Mouse (Mus musculus): Measurements from ENCODE around the gene Smco2.

The Smco2 gene

DNA sequence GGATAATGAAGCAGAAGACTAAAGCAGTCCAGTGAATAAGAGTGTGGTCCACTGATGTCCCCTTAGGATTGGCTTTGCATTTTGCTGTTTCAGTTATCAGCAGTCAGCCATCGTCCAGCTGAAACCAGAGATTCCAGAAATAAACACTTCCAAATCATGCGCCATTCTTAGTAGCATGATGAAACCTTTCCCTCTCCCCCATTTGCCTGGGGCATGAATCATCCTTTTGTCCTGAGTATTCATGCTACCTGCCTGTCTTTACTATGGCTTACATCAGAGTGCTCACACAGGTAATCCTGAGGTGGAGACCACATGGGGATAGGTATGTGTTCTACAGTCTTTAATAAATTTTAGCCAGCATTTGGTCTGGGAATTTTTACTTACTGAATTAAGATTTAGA is 49.7 kb downstream of the Smco2 start:
- no peak for DNase-seq (ENCODE audit: low spot score in 2 of 2)

DNA sequence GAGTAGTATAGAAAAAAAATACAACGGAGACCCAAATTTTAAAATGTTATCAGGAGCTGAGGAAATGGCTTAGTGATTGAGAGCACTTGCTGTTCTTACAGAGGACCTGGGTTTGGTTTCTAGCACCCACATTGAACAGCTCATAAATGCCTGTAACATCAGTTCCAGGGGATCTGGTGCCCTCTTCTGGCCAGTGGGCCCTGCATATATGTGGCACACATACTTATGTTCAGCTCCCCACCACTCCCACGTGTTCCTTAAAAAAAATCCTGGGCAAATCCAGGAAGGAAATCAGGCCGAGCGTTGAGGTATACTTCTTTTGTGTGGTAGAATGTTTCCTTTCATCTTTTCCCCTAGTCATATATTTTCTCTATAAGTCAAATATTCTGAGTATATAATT is 52.0 kb downstream of the Smco2 start:
- no peak for DNase-seq (ENCODE audit: low spot score in 2 of 2)

DNA sequence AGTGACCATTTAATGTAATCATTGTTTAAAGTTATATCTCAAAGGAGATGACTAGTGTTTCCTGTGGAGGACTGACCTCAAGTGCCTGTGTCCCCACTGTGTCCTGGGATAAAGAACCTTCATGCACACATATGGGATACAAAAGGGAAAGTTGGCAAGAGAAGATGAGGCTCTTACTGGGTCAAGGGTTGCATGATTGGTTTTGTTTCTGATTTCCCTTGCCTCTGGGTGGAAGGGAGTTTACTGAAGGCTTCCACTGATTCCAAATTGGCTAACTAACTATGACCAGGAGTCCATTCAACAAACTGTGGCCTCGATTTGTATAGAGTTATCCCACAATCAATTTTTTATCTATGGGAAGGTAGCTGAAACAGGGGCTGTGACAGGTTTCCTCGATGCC is 53.7 kb downstream of the Smco2 start:
- DNase-seq (ENCODE audit: low spot score in 2 of 2) = no peak

DNA sequence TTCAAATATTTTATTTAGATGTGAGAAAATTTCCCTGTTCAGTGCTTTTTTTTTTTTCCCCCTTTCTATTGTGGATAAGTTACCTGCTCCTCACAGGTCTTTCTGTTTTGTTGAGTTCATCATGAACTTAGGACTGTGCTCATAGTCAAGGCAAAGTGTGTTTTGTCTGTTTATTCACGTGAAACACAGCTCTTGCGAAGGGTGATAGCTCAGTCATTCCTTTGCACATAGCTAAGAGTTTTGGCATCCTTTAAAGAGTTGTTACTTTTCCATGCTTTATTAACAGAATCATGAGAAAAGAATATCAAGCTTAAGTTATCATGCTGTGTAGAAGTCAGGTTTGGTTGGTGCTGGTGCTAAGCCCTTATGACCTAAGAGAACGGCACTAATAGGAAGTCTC is 54.8 kb downstream of the Smco2 start:
- DNase-seq (ENCODE audit: low spot score in 2 of 2) = no peak

DNA sequence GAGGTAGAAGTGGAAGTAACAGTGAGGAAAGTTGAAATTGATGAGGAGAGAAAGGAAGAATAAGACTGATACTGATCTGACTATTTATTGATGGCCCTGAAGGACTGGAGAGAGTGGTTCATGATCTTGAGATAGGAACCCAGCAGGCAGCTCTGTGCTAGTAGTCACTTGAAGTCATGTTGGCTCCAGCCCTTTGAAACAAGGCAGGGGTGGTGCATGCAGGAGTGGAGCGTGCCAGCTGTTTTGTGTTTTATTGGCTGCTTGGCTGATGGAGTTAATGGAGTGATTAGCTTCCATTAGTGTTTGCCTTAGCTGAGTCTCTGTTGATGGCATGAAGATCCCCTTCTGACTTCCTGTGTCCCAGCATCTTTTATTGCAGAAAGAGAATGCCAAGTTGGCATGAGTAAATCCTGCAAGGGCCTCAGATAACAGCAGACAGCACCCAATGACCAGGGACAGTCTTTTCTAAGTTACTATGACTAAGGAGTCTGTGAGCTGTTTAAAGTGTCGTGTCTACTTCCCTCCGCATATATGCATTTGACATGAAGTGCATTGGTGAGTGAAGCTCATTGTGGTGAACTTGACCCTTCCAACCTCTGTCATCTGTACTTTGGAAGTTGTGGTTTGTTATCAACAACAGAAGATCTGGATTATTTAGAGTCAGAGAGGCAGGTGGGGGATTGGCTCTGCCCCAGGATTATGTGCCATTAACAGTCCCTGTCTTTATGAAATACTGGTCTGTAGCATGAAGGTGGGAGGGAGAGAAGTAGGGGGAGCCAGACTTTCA is 56.3 kb downstream of the Smco2 start:
- DNase-seq (ENCODE audit: low spot score in 2 of 2) = no peak

DNA sequence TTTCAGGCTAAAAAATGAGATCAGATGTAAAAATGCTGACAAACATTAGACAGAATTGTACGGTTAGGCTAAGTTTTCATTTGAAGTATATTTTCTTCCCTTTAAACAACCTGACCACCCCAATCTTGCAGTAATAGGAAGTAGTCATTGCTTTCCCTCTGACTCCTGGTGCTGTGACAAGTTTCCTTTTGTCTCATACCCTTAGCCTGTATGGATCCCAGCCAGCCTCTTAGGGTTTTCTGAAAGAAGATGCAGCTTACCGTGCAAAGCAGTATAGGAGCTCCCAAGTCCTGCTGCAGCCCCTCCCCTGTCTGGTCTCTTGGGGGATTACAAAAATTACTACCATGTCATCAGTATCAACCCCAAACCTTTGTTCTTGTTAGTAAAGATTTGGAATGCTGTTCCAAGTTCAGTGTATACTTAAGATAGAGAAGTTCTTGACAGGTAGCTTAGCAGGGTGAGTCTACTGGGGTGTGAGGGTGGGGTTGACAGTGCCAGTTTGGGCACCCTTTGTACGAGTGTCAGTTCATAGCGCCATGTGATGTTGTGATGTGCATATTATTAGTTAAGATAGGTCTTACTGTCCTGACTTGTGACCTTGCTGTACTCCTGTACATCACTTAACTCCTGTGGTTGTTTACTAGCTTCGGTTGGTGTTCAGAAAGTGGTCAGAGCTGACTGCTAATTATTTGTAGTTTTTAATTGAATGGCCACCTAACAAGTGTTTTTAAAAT is 57.3 kb downstream of the Smco2 start:
- DNase-seq (ENCODE audit: low spot score in 2 of 2) = no peak

DNA sequence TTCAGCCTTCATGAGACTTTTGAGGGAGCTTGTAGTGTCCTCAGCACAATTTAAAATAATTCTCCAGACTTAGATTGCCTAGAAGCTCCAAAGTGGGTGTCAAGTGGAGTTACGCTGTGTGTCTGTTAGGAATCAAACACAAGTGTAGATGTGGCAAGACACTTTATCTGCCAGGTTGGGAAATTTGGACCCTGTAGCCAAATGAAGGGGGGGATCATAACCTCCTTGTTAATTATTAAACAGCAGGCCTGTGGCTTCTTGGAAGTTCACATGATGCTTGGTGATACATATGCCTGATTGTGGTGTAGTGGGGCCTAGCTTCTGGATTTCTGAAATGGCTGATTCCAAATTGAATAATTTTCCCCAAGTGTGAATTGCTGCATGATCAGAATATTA is 57.9 kb downstream of the Smco2 start:
- no peak for DNase-seq (ENCODE audit: low spot score in 2 of 2)

DNA sequence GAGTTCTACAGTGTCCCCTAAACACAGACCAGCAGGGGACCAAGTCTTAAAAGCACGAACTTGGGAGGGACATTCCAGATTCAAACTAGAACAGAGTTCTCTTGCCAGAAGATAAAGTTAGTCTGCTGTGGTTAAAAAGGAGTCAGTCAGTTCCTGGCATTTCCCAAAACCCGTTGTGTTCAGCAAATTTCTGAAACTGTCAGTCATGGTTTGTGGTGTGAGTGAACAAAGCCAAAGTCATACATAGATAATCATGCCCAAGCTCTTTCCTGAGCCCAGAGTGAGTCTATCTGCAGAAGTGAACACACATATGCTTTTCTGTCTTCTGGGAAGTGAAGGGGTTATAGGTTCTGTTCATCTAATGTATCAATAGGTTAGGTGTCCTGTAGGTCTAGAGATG is 58.9 kb downstream of the Smco2 start:
- no peak for DNase-seq (ENCODE audit: low spot score in 2 of 2)

DNA sequence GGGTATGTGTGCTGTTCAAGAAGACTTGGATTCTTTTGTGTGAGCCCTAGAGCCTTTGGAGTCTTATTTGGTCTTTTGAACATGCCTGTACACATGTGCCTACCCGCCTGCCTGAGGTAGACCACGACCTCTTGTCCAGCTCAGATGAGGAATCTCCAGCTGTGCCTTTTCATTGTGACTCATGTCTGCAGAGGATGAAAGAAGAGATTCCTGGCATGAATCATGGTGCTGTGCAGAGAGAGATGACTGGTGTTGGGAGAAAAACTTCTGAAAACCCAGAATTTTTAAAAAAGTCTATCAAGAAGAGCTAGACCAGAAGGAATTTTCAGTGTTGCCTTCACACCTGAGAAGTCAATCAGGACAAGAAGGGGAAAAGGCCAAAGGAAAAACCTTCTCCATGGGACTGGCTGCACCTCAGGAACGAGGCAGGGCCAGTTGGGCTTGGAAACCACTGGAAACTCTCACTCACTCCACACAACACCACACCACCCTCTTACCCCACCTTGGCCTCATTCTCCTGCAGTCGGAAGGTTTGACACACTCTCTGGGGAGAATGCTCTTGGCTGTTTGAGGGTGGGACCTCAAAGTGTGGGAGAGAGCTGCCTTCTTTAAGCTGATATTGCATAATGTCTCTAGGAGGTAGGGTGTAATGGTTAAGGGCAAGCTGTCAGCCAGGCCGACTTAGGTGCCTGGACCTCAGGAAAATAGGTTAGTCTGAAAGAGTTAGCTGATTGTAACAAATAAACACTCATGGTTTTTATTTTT is 60.0 kb downstream of the Smco2 start:
- no peak for DNase-seq (ENCODE audit: low spot score in 2 of 2)

DNA sequence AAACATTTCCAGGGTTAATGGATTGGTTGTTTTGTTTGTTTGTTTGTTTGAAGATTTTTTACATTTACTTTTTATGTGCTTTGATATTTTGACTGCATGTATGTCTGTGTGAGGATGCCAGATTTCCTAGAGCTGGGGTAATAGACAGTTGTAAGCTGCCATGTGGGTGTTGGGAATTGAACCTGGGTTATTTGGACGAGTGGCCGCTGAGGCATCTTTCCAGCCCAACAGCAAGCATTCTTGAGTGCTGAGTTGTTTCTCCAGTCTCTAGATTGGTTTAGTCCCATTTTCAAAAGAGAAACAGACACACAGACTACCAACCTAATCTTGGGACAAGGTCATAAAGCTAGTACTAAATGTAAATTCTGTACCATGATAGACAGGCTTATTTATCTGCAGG is 60.9 kb downstream of the Smco2 start:
- no peak for DNase-seq (ENCODE audit: low spot score in 2 of 2)

DNA sequence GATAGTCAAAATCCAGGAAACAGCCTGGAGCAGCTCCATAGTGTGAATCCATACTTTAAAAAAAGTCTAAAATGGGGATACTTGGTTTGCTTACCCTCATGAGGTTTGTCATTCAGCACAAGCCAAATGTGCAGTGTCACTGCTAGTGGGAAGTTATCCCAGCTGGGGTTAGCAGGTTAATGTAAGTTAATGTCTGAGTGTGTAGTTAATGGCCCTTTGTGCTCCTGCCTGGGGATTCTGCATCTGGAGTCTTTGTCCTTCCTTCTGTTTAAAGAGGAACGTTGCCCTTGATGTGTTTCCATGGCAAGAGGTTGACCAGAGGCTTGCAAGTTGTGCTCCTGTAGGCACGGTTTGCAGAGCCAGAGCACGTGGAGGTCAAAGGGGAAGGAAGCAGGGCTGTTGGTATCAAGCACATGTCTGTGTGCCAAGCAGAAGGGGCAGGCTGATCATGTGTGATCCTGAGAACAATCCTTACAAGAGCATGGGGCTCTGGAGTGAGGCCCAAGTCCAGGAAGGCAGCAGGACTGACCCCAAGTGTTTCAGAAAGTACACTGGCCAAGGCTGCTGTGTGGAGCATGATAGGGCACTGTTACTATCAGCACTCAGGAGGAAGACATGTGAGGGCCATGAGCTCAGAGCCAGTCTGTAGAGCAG is 63.1 kb downstream of the Smco2 start:
- DNase-seq (ENCODE audit: low spot score in 2 of 2) = no peak

DNA sequence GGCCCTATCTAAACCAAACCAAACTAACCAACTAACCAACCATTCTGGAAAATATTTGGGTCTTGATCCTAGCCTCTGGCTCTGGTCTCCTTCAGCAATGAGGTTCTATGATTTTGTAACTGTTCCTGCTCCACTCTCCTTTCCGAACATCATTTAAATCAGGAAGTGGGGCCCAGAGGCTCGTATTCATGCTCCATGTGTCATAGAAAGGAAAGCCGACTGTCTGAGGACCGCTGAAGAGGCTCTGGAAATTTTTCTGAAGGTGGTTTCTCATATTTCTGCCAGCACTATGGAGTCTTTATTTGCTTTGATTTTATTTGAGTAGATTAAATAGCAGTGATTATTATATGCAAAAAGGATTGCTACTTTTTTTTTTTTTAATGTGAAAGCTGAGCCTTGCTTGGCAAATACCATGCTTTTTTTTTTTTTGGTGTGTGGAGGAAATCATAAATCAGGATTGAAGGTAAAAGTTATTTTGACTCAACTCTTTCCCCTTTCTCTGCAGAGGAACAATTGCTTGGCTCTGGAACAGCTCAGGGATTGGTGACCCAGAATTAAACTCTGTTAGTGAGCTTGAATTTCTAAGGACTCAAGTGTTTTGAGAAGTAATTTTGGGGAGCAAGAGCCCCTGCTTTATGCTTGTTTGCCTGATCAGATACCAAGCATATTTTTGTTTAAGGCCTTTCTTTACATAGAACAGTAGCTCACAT is 63.7 kb downstream of the Smco2 start:
- DNase-seq (ENCODE audit: low spot score in 2 of 2) = no peak

DNA sequence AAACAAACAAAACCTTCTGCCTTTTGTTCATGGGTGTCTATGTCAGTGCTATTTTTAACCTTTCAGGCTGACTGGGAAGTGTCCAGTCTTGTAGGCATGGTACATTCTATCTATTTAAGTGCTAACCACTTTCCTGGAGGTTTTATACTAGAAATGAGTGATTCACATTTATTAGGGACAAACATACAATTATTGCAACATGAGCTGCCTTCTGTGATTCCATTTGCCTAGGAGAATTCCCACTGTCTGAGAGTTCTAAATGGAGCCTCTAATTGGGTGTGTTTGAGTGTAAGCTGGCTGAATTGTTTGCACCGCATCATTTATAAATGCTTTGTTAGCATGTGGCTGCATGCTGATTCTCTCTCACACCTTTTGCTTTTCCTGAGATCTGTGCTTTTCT is 65.9 kb downstream of the Smco2 start:
- DNase-seq (ENCODE audit: low spot score in 2 of 2) = no peak

DNA sequence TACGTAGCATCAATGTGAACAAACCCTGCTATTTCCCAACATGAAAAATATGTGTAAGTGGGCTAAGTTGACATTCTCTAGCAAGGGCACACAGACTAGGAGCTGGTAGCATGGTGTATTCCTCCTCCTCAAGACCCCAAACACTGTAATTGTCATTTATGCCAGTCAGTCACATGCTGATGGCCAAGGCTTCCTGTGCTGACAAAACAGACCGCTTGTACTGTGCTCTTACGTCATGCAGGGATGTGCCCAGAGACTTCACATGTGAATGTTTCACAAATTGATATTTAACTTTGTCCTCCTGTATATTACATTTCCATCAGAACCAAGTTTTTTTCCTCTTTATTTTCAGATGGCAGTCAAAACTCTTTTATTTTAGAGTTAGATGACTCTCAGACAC is 67.5 kb downstream of the Smco2 start:
- DNase-seq (ENCODE audit: low spot score in 2 of 2) = no peak

DNA sequence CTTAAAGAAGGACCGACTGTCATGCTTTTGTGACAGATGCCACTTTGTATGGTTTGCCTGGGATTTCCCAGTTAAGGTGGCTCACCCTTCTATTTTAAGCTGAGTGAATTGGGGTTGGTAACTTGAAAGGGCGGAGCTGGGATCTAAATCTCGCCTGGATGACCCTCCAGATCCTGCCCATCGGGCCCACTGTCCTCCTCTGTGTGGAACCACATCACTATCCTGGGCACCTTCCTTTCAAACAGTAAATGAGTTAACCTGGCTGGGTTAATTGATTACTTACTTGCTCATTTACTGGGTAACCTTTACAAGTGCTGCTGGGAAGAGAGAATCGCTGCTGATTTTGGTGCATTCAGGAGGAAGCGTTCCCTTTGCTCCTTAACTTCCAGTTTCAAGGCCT is 68.4 kb downstream of the Smco2 start:
- no peak for DNase-seq (ENCODE audit: low spot score in 2 of 2)

Measured in spleen, postnatal 10 days (tissue).